Mouse (Mus musculus): ENCODE measurements around the gene Phf8. TPM values are rescaled to one million over a fixed set of nuclear protein-coding genes. Genes with fewer than 3 reads are reported as not detected.

The Phf8 gene
- total and polyA plus RNA-seq, 3 experiments = 6.5 to 14.1 (median 8.8) TPM

DNA sequence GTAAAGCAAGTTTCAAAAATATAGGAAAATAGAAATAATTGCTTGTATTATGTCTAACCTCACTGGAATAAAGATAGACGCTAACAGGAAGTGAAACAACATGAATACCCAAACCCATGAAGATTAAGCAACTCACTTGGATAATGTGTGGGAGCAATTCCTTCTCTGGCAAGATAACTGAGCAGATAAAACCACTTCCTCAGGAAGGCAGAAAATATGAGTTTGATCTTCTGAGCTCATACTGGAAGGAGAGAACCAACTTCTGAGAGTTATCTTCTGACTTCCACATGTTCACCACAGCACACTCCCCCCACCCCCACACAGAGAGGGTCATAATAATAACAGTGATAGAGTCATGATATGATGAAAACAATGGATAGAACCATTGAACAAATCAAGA lies 23.9 kb upstream of the Phf8 start:
- no peak overlapping the region for H3K9ac ChIP-seq (ENCODE audit: insufficient read depth, low read depth)
- no peaks in the 10 kb centered on the region for H3K27me3 ChIP-seq (replicated peaks)
- dilution Hi-C loops (cut with MboI; ENCODE audit: extremely low pct_ligation_motif_present, extremely low pct_unique_long_range_greater_than_20kb, low sequenced_read_pairs) = no loop called here
- no peak overlapping the region for H3K27ac ChIP-seq (ENCODE audit: insufficient read depth, low read depth)
- H3K9me3 ChIP-seq (replicated peaks; ENCODE audit: low read length) = no peaks in the 10 kb centered on the region
- no peak overlapping the region for H3K4me2 ChIP-seq (ENCODE audit: insufficient read depth, low read depth, poor library complexity, severe bottlenecking)
- H3K4me1 ChIP-seq (ENCODE audit: control insufficient read depth in 1 of 2, insufficient read depth in 2 of 2) = no peaks in the 10 kb centered on the region
- H3K4me3 ChIP-seq (replicated peaks in 1 of 3; ENCODE audit: low read depth in 2 of 3, low read length in 2 of 3, poor library complexity in 1 of 3) = no peak overlapping the region
- no peaks in the 10 kb centered on the region for H3K79me2 ChIP-seq (replicated peaks; ENCODE audit: control insufficient read depth, extremely low read depth, insufficient read depth, poor library complexity, severe bottlenecking)
- in situ Hi-C loops (cut with MboI; ENCODE audit: low pct_ligation_motif_present, low pct_unique_long_range_greater_than_20kb, low sequenced_read_pairs) = no loop called here
- no peaks in the 10 kb centered on the region for H3K36me3 ChIP-seq (replicated peaks in 1 of 2; ENCODE audit: control insufficient read depth in 1 of 2, insufficient read depth in 1 of 2, low read length in 1 of 2)
- no peak for TF ChIP-seq JUN (IDR thresholded peaks at IDR 0.05; ENCODE audit: insufficient read depth, low read depth, low read length)
- no peak for TF ChIP-seq CHD2 (IDR thresholded peaks at IDR 0.05; ENCODE audit: low read length)
- no peak for TF ChIP-seq ZMIZ1 (IDR thresholded peaks at IDR 0.05; ENCODE audit: low read depth, low read length)
- no peak for TF ChIP-seq SIN3A (IDR thresholded peaks at IDR 0.05; ENCODE audit: low read length)
- no peak for TF ChIP-seq E2F4 (IDR thresholded peaks at IDR 0.05; ENCODE audit: insufficient replicate concordance, low read depth, low read length)
- TF ChIP-seq ELF1 (IDR thresholded peaks at IDR 0.05; ENCODE audit: low read depth, low read length) = no peak
- TF ChIP-seq MYC (IDR thresholded peaks at IDR 0.05; ENCODE audit: low read depth, low read length) = no peak
- no peak for TF ChIP-seq NRF1 (IDR thresholded peaks at IDR 0.05; ENCODE audit: low read depth, low read length)
- TF ChIP-seq BHLHE40 (IDR thresholded peaks at IDR 0.05; ENCODE audit: low read depth, low read length) = no peak
- no peak for TF ChIP-seq RAD21 (IDR thresholded peaks at IDR 0.05; ENCODE audit: low read depth, low read length)
- TF ChIP-seq ETS1 (conservative IDR thresholded peaks at IDR 0.05; ENCODE audit: low read depth, low read length) = no peak
- no peak for TF ChIP-seq PAX5 (IDR thresholded peaks at IDR 0.05; ENCODE audit: low read length)
- TF ChIP-seq NELFE (IDR thresholded peaks at IDR 0.05; ENCODE audit: low read depth, low read length) = no peak
- no peak for TF ChIP-seq KAT2A (IDR thresholded peaks at IDR 0.05; ENCODE audit: insufficient replicate concordance, low read length)
- TF ChIP-seq ZC3H11A (IDR thresholded peaks at IDR 0.05; ENCODE audit: low read depth, low read length) = no peak
- no peak for TF ChIP-seq JUND (conservative IDR thresholded peaks at IDR 0.05; ENCODE audit: low read depth, low read length)
- DNase-seq (ENCODE audit: extremely low read depth) = no peak

DNA sequence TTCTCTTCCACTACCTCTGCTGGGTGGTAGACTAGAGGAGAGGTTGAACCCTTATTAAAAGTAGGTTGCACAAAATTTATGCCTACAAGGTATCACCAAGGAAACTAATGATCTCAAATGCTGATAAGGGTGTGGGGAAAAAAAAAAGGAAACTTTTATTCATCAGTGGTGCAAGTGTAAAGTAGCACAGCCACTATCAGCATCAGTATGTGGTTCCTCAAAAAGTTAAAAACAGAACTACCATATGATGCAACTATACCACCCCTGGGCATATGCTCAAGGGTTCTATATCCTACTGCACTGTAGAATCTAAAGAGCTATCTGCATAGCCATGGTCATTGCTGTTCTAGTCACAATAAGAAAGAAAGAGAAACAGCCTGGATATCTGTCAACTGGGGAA lies 11.9 kb upstream of the Phf8 start:
- Histone ChIP-seq H3K9me3 (replicated peaks; ENCODE audit: low read length) (no peaks in the 10 kb centered on the region), H3K9ac (ENCODE audit: insufficient read depth, low read depth) (no peak overlapping the region), H3K36me3 (replicated peaks in 1 of 2; ENCODE audit: control insufficient read depth in 1 of 2, insufficient read depth in 1 of 2, low read length in 1 of 2) (no peaks in the 10 kb centered on the region), H3K27me3 (replicated peaks) (no peaks in the 10 kb centered on the region), H3K4me1 (ENCODE audit: control insufficient read depth in 1 of 2, insufficient read depth in 2 of 2) (no peaks in the 10 kb centered on the region), H3K4me3 (replicated peaks in 1 of 3; ENCODE audit: low read depth in 2 of 3, low read length in 2 of 3, poor library complexity in 1 of 3) (no peak overlapping the region), H3K27ac (ENCODE audit: insufficient read depth, low read depth) (no peak overlapping the region), H3K79me2 (replicated peaks; ENCODE audit: control insufficient read depth, extremely low read depth, insufficient read depth, poor library complexity, severe bottlenecking) (no peaks in the 10 kb centered on the region), H3K4me2 (ENCODE audit: insufficient read depth, low read depth, poor library complexity, severe bottlenecking) (no peak overlapping the region)
- TF ChIP-seq ETS1 (conservative IDR thresholded peaks at IDR 0.05; ENCODE audit: low read depth, low read length) = no peak
- TF ChIP-seq ZKSCAN1 (IDR thresholded peaks at IDR 0.05; ENCODE audit: borderline replicate concordance, low read depth, low read length) = no peak
- TF ChIP-seq PAX5 (IDR thresholded peaks at IDR 0.05; ENCODE audit: low read length) = no peak
- TF ChIP-seq CHD2 (IDR thresholded peaks at IDR 0.05; ENCODE audit: low read length) = no peak
- no peak for TF ChIP-seq MXI1 (IDR thresholded peaks at IDR 0.05; ENCODE audit: low read depth, low read length)
- no peak for TF ChIP-seq POLR2A (IDR thresholded peaks at IDR 0.05; ENCODE audit: low read depth, low read length)
- no peak for TF ChIP-seq EP300 (IDR thresholded peaks at IDR 0.05; ENCODE audit: low read length)
- TF ChIP-seq RAD21 (IDR thresholded peaks at IDR 0.05; ENCODE audit: low read depth, low read length) = no peak
- TF ChIP-seq BHLHE40 (IDR thresholded peaks at IDR 0.05; ENCODE audit: low read depth, low read length) = no peak
- TF ChIP-seq ZMIZ1 (IDR thresholded peaks at IDR 0.05; ENCODE audit: low read depth, low read length) = no peak
- no peak for TF ChIP-seq MAX (IDR thresholded peaks at IDR 0.05; ENCODE audit: low read length)
- no peak for TF ChIP-seq POLR2AphosphoS2 (IDR thresholded peaks at IDR 0.05; ENCODE audit: low read depth, low read length)
- no peak for TF ChIP-seq MAFK (IDR thresholded peaks at IDR 0.05; ENCODE audit: insufficient replicate concordance, low read length)
- TF ChIP-seq ZC3H11A (IDR thresholded peaks at IDR 0.05; ENCODE audit: low read depth, low read length) = no peak
- no peak for TF ChIP-seq NRF1 (IDR thresholded peaks at IDR 0.05; ENCODE audit: low read depth, low read length)
- TF ChIP-seq UBTF (IDR thresholded peaks at IDR 0.05; ENCODE audit: low read depth, low read length) = no peak
- in situ Hi-C loops (cut with MboI; ENCODE audit: low pct_ligation_motif_present, low pct_unique_long_range_greater_than_20kb, low sequenced_read_pairs) = no loop called here
- dilution Hi-C loops (cut with MboI; ENCODE audit: extremely low pct_ligation_motif_present, extremely low pct_unique_long_range_greater_than_20kb, low sequenced_read_pairs) = no loop called here
- no peak for DNase-seq (ENCODE audit: extremely low read depth)
